8 mouse cellular contexts compared by ENCODE assay signal in the genomic region with DNA sequence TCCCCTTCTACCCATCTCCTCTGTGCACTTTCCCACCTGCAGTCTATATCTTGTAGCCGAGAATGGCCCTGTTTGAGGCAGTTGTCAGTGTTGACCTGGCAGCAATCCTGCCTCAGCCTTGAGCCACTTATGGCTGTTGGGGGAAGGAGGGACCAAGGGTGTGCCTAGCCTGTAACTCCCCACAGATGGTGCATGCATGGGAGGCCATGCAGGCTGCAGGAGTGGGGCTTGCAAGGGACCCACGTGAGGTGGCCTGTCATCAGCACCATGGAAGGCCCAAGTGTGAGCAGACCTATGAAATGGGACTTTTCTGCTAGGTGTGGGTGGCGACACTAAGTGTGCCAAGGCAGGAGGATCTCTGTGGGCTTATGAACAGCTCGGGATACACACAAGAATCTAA. TPM values are rescaled to one million over a fixed set of nuclear protein-coding genes. Genes with fewer than 3 reads are reported as not detected.
DNase-seq lines count a peak whose midpoint lies in the region; ATAC-seq and TF ChIP-seq lines count a peak whose summit lies in the region.

No protein-coding gene starts in this region.

- no peaks in the 10 kb centered on the region for H3K9me3 ChIP-seq in heart, postnatal 0 days (replicated peaks; ENCODE audit: control insufficient read depth, low read length)
- H3K9me3 ChIP-seq in CH12.LX (replicated peaks; ENCODE audit: low read length) = no peaks in the 10 kb centered on the region
- no peaks in the 10 kb centered on the region for H3K9me3 ChIP-seq in embryonic facial prominence, embryonic 13.5 days
- no peaks in the 10 kb centered on the region for H3K9me3 ChIP-seq in limb, embryonic 15.5 days

- peaks cover 3% of the 10 kb centered on the region; the same call in 1 of the 2 replicates for H3K27me3 ChIP-seq in heart, postnatal 0 days (ENCODE audit: control insufficient read depth, insufficient read depth, low read length)
- no peaks in the 10 kb centered on the region for H3K27me3 ChIP-seq in CH12.LX (replicated peaks)
- peaks cover 39% of the 10 kb centered on the region for H3K27me3 ChIP-seq in embryonic facial prominence, embryonic 13.5 days
- H3K27me3 ChIP-seq in limb, embryonic 15.5 days = peaks cover 34% of the 10 kb centered on the region

- no peak overlapping the region for H3K9ac ChIP-seq in heart, postnatal 0 days (replicated peaks; ENCODE audit: low read depth, low read length)
- H3K9ac ChIP-seq in CH12.LX (ENCODE audit: insufficient read depth, low read depth) = no peak overlapping the region
- H3K9ac ChIP-seq in embryonic facial prominence, embryonic 13.5 days = no peak overlapping the region
- H3K9ac ChIP-seq in limb, embryonic 15.5 days = no peak overlapping the region

- TF ChIP-seq CTCF in heart, postnatal 0 days (IDR thresholded peaks at IDR 0.05; ENCODE audit: low read depth) = no peak
- no peak for TF ChIP-seq CTCF in CH12.LX (conservative IDR thresholded peaks at IDR 0.05 in 1 of 2, IDR thresholded peaks at IDR 0.05 in 1 of 2; ENCODE audit: low read depth in 2 of 2, low read length in 2 of 2)

- WGBS in heart, postnatal 0 days = 42% methylated on average over 4 of the region's 4 CpGs
- WGBS in embryonic facial prominence, embryonic 13.5 days = 28% methylated on average over 4 of the region's 4 CpGs
- 40% methylated on average over 4 of the region's 4 CpGs for WGBS in limb, embryonic 15.5 days

- H3K36me3 ChIP-seq in heart, postnatal 0 days (replicated peaks; ENCODE audit: control insufficient read depth, insufficient read depth, low read length) = peaks cover 46% of the 10 kb centered on the region
- H3K36me3 ChIP-seq in CH12.LX (replicated peaks in 1 of 2; ENCODE audit: control insufficient read depth in 1 of 2, insufficient read depth in 1 of 2, low read length in 1 of 2) = peaks cover 83 to 98% of the 10 kb centered on the region in 2 experiments
- H3K36me3 ChIP-seq in embryonic facial prominence, embryonic 13.5 days = peaks cover 68% of the 10 kb centered on the region
- H3K36me3 ChIP-seq in limb, embryonic 15.5 days = peaks cover 46% of the 10 kb centered on the region

- peaks cover 31% of the 10 kb centered on the region for H3K4me1 ChIP-seq in heart, postnatal 0 days (ENCODE audit: control insufficient read depth, insufficient read depth)
- peaks cover 34 to 67% of the 10 kb centered on the region in 2 experiments for H3K4me1 ChIP-seq in CH12.LX (ENCODE audit: control insufficient read depth in 1 of 2, insufficient read depth in 2 of 2)
- H3K4me1 ChIP-seq in embryonic facial prominence, embryonic 13.5 days = peaks cover 37% of the 10 kb centered on the region
- peaks cover 39% of the 10 kb centered on the region for H3K4me1 ChIP-seq in limb, embryonic 15.5 days

- dilution Hi-C loops in CH12.LX (cut with MboI; ENCODE audit: extremely low pct_ligation_motif_present, extremely low pct_unique_long_range_greater_than_20kb, low sequenced_read_pairs) = no loop called here

- intact Hi-C loops in heart, postnatal 36 days (cut with DNase I) = no loop called here

- DNase-seq in heart, postnatal 0 days (ENCODE audit: low spot score) = no peak
- no peak for DNase-seq in heart, postnatal 36 days
- no peak for DNase-seq in CH12.LX (ENCODE audit: extremely low read depth)
- no peak for DNase-seq in spleen, postnatal 14 days (ENCODE audit: low spot score in 2 of 2)
- no peak for DNase-seq in cerebellum, postnatal 4 days (ENCODE audit: low spot score in 2 of 2)
- no peak for DNase-seq in natural killer cell, adult 2 months (ENCODE audit: low spot score in 2 of 2)

- TF ChIP-seq POLR2A in CH12.LX (IDR thresholded peaks at IDR 0.05; ENCODE audit: low read depth, low read length) = no peak

- H3K27ac ChIP-seq in heart, postnatal 0 days (ENCODE audit: low read depth) = no peak overlapping the region
- no peak overlapping the region for H3K27ac ChIP-seq in CH12.LX (ENCODE audit: insufficient read depth, low read depth)
- no peak overlapping the region for H3K27ac ChIP-seq in embryonic facial prominence, embryonic 13.5 days
- no peak overlapping the region for H3K27ac ChIP-seq in limb, embryonic 15.5 days

- in situ Hi-C loops in CH12.LX (cut with MboI; ENCODE audit: low pct_ligation_motif_present, low pct_unique_long_range_greater_than_20kb, low sequenced_read_pairs) = no loop called here

- H3K4me3 ChIP-seq in heart, postnatal 0 days (ENCODE audit: low read depth, low read length) = no peak overlapping the region
- H3K4me3 ChIP-seq in CH12.LX (replicated peaks in 1 of 3; ENCODE audit: low read depth in 2 of 3, low read length in 2 of 3, poor library complexity in 1 of 3) = no peak overlapping the region
- no peak overlapping the region for H3K4me3 ChIP-seq in embryonic facial prominence, embryonic 13.5 days
- H3K4me3 ChIP-seq in limb, embryonic 15.5 days = no peak overlapping the region; the same call in 1 of the 2 replicates

- ATAC-seq in heart, postnatal 0 days (ENCODE audit: insufficient read depth, low read depth) = no peak
- ATAC-seq in embryonic facial prominence, embryonic 13.5 days (ENCODE audit: insufficient number of reproducible peaks, insufficient read depth, low FRiP score, low TSS enrichment, low read depth) = 0 out of 2 replicates have a peak, but pooled peaks have one; percentile 12
- no peak for ATAC-seq in limb, embryonic 15.5 days (ENCODE audit: insufficient number of reproducible peaks, low FRiP score, low TSS enrichment, low read depth)

- H3K79me2 ChIP-seq in CH12.LX (replicated peaks; ENCODE audit: control insufficient read depth, extremely low read depth, insufficient read depth, poor library complexity, severe bottlenecking) = no peaks in the 10 kb centered on the region

- no peak for TF ChIP-seq RAD21 in CH12.LX (IDR thresholded peaks at IDR 0.05; ENCODE audit: low read depth, low read length)

- H3K4me2 ChIP-seq in heart, postnatal 0 days (ENCODE audit: low read depth, low read length) = peak overlapping the region; percentile 68; the same call in 1 of the 2 replicates
- no peak overlapping the region for H3K4me2 ChIP-seq in CH12.LX (ENCODE audit: insufficient read depth, low read depth, poor library complexity, severe bottlenecking)
- no peak overlapping the region for H3K4me2 ChIP-seq in embryonic facial prominence, embryonic 13.5 days
- peak overlapping the region; percentile 50; the same call in 1 of the 2 replicates for H3K4me2 ChIP-seq in limb, embryonic 15.5 days

- peak; percentile 54; the same call in 1 of the 2 replicates for TF ChIP-seq EP300 in heart, postnatal 0 days (IDR thresholded peaks at IDR 0.05; ENCODE audit: low read depth)
- no peak for TF ChIP-seq EP300 in CH12.LX (IDR thresholded peaks at IDR 0.05; ENCODE audit: low read length)

RNA-seq across cellular contexts. Expression of gene 4930404N11Rik, which starts 0.5 kb away (rescaled TPM):
- not detected in 2 replicates for total RNA-seq in heart, postnatal 0 days (2014; rRNA removed; ENCODE audit: low replicate concordance)
- polyA plus RNA-seq in heart, postnatal 0 days (2015; fragmentation: Nextera tagmentation; extraction: Ambion mirVana) = 0.68 and 1.0 TPM in 2 replicates
- under 1 TPM; 0.31 to 0.81 TPM for total RNA-seq in heart, postnatal 36 days (2021)
- 5.2 and 7.2 TPM in 2 replicates for total RNA-seq in CH12.LX (2012; rRNA removed)
- total RNA-seq in CH12.LX (2014; rRNA removed) = 0.23 TPM in 1 of 2 replicates, not detected in the other
- polyA plus RNA-seq in CH12.LX (2012; ENCODE audit: insufficient read length, low read depth) = 2.2 and 2.7 TPM in 2 replicates
- 1.0 and 1.2 TPM in 2 replicates for polyA plus RNA-seq in embryonic facial prominence, embryonic 13.5 days (2015; fragmentation: Nextera tagmentation; extraction: Ambion mirVana)
- polyA plus RNA-seq in limb, embryonic 15.5 days (2015; fragmentation: Nextera tagmentation; extraction: Ambion mirVana) = 0.60 and 1.6 TPM in 2 replicates

RNA-seq across cellular contexts. Expression of gene Mfsd12, which starts 7.8 kb away (rescaled TPM):
- 20.2 and 30.5 TPM in 2 replicates for total RNA-seq in heart, postnatal 0 days (2014; rRNA removed; ENCODE audit: low replicate concordance)
- polyA plus RNA-seq in heart, postnatal 0 days (2015; fragmentation: Nextera tagmentation; extraction: Ambion mirVana) = 10.3 and 11.4 TPM in 2 replicates
- 10 to 100 TPM; 11.7 to 12.5 TPM for total RNA-seq in heart, postnatal 36 days (2021)
- total RNA-seq in CH12.LX (2012; rRNA removed) (9.5 and 12.9 TPM in 2 replicates), CH12.LX (2014; rRNA removed) (4.0 and 5.2 TPM in 2 replicates)
- polyA plus RNA-seq in CH12.LX (2012; ENCODE audit: insufficient read length, low read depth) = 7.4 and 8.7 TPM in 2 replicates
- 10.7 and 11.0 TPM in 2 replicates for polyA plus RNA-seq in embryonic facial prominence, embryonic 13.5 days (2015; fragmentation: Nextera tagmentation; extraction: Ambion mirVana)
- polyA plus RNA-seq in limb, embryonic 15.5 days (2015; fragmentation: Nextera tagmentation; extraction: Ambion mirVana) = 13.3 and 13.4 TPM in 2 replicates

RNA-seq across cellular contexts. Expression of gene Fzr1, which starts 13.2 kb away (rescaled TPM):
- 47.6 and 53.9 TPM in 2 replicates for total RNA-seq in heart, postnatal 0 days (2014; rRNA removed; ENCODE audit: low replicate concordance)
- 45.8 and 48.4 TPM in 2 replicates for polyA plus RNA-seq in heart, postnatal 0 days (2015; fragmentation: Nextera tagmentation; extraction: Ambion mirVana)
- total RNA-seq in heart, postnatal 36 days (2021) = 10 to 100 TPM; 27.8 to 29.4 TPM
- total RNA-seq in CH12.LX (2012; rRNA removed) = 38.8 and 44.5 TPM in 2 replicates
- total RNA-seq in CH12.LX (2014; rRNA removed) = 29.5 and 33.1 TPM in 2 replicates
- 67.7 and 75.4 TPM in 2 replicates for polyA plus RNA-seq in CH12.LX (2012; ENCODE audit: insufficient read length, low read depth)
- 102 and 119 TPM in 2 replicates for polyA plus RNA-seq in embryonic facial prominence, embryonic 13.5 days (2015; fragmentation: Nextera tagmentation; extraction: Ambion mirVana)
- 82.2 and 90.9 TPM in 2 replicates for polyA plus RNA-seq in limb, embryonic 15.5 days (2015; fragmentation: Nextera tagmentation; extraction: Ambion mirVana)

RNA-seq across cellular contexts. Expression of gene Hmg20b, which starts 14.8 kb away (rescaled TPM):
- total RNA-seq in heart, postnatal 0 days (2014; rRNA removed; ENCODE audit: low replicate concordance) = 63.9 and 80.7 TPM in 2 replicates
- 92.3 and 94.5 TPM in 2 replicates for polyA plus RNA-seq in heart, postnatal 0 days (2015; fragmentation: Nextera tagmentation; extraction: Ambion mirVana)
- 10 to 100 TPM; 60.4 to 67.1 TPM for total RNA-seq in heart, postnatal 36 days (2021)
- total RNA-seq in CH12.LX (2012; rRNA removed) (17.0 and 18.7 TPM in 2 replicates), CH12.LX (2014; rRNA removed) (7.4 and 7.9 TPM in 2 replicates)
- polyA plus RNA-seq in CH12.LX (2012; ENCODE audit: insufficient read length, low read depth) = 37.3 and 39.6 TPM in 2 replicates
- 109 and 113 TPM in 2 replicates for polyA plus RNA-seq in embryonic facial prominence, embryonic 13.5 days (2015; fragmentation: Nextera tagmentation; extraction: Ambion mirVana)
- polyA plus RNA-seq in limb, embryonic 15.5 days (2015; fragmentation: Nextera tagmentation; extraction: Ambion mirVana) = 86.0 and 89.9 TPM in 2 replicates

RNA-seq across cellular contexts. Expression of gene Dohh, which starts 19.2 kb away (rescaled TPM):
- total RNA-seq in heart, postnatal 0 days (2014; rRNA removed; ENCODE audit: low replicate concordance) = 123 and 139 TPM in 2 replicates
- 75.2 and 77.6 TPM in 2 replicates for polyA plus RNA-seq in heart, postnatal 0 days (2015; fragmentation: Nextera tagmentation; extraction: Ambion mirVana)
- 10 to 100 TPM; 50.3 to 52.2 TPM for total RNA-seq in heart, postnatal 36 days (2021)
- total RNA-seq in CH12.LX (2012; rRNA removed) (131 and 143 TPM in 2 replicates), CH12.LX (2014; rRNA removed) (81.7 and 83.0 TPM in 2 replicates)
- 78.2 and 93.5 TPM in 2 replicates for polyA plus RNA-seq in CH12.LX (2012; ENCODE audit: insufficient read length, low read depth)
- polyA plus RNA-seq in embryonic facial prominence, embryonic 13.5 days (2015; fragmentation: Nextera tagmentation; extraction: Ambion mirVana) = 67.8 and 71.8 TPM in 2 replicates
- 79.8 and 88.7 TPM in 2 replicates for polyA plus RNA-seq in limb, embryonic 15.5 days (2015; fragmentation: Nextera tagmentation; extraction: Ambion mirVana)

Comparison
In these comparisons a context has a peak if more than half of its experiments do, and no peak if none do; other contexts are left out.
1. H3K4me2 ChIP-seq: peak in heart, postnatal 0 days (single experiment) and limb, embryonic 15.5 days (single experiment); none in CH12.LX (single experiment) and embryonic facial prominence, embryonic 13.5 days (single experiment).